Mouse (Mus musculus): ENCODE data around the gene Prdx1. TPM values are rescaled to one million over a fixed set of nuclear protein-coding genes. Genes with fewer than 3 reads are reported as not detected.
"Not testable (repeated sequence)": the region's sequence is repeated elsewhere in the genome, so short reads cannot be mapped to it uniquely, and the experiment has no call there.

Prdx1 gene
- total RNA-seq, 2 experiments from 2014 or later, result 392 to 403 TPM

DNA sequence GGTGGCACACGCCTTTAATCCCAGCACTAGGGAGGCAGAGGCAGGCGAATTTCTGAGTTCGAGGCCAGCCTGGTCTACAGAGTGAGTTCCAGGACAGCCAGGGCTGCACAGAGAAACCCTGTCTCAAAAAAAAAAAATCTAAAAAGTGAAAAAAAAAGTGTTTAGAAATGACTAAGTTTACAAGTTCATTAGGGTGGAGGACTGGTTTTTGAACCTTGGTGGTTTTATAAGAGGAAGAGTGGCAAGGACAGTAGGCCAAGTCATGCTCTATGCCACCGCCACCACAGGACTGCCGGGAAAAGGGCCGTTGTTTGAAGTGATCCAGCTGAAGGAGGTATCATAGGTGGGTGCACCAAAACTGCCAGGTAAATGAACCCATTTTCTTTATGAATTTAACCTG lies 10.6 kb upstream of the Prdx1 start:
- DNase-seq; intact Hi-C loops (cut with DNase I): not testable (repeated sequence)

DNA sequence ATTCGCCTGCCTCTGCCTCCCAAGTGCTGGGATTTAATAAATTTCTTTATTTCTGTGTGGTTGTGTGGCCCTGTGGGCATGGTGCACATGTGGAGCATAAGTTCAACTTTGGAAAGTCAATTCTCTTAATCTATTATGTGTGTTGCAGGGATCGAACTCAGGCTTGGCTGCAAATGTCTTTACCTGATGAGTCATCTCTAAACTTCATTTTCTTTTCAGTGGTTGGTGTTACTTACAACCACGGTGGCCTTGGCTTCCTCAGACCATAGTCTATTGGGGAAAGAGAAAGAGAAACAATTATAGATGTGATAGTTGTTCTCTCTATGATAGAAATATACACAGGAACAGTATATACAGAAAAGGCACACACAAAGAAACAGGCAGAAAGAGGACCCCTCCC lies 9.3 kb upstream of the Prdx1 start:
- DNase-seq, result no peak
- intact Hi-C loops (cut with DNase I), result no loop called here

- DNase-seq, result no peak
- intact Hi-C loops (cut with DNase I), result no loop called here
These were observed 7.5 kb upstream of the Prdx1 start for GRCm38 (mm10) chr4:116677808-116678207.

DNA sequence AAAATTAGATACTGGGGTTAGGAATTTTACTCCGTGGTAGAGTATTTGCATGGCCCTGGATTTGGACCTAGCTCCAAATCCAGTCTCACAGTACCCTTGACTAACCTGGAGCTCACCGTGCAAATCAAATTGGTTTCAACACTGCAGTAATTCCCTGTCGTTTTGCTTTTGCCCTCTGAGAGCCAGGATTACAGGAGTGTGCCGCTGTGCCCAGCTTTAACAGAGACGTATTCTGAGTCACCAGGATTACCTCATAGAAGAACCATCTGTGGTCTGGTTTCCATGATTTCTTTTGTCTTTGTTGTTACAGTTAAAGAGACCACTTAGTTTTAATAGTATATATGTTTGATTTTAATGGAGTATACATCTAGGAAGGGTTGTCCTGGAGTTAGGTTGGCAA lies 6.2 kb upstream of the Prdx1 start:
- intact Hi-C loops (cut with DNase I), result no loop called here

GRCm38 (mm10) chr4:116680521-116680920 lies 4.8 kb upstream of the Prdx1 start:
- DNase-seq; intact Hi-C loops (cut with DNase I): not testable (repeated sequence)

More for the DNA sequence above, 6.2 kb upstream of the Prdx1 start:
- DNase-seq, result no peak

- intact Hi-C loops (cut with DNase I), result no loop called here
- DNase-seq, result no peak
These were observed 1.4 kb upstream of the Prdx1 start for GRCm38 (mm10) chr4:116683957-116684356.

DNA sequence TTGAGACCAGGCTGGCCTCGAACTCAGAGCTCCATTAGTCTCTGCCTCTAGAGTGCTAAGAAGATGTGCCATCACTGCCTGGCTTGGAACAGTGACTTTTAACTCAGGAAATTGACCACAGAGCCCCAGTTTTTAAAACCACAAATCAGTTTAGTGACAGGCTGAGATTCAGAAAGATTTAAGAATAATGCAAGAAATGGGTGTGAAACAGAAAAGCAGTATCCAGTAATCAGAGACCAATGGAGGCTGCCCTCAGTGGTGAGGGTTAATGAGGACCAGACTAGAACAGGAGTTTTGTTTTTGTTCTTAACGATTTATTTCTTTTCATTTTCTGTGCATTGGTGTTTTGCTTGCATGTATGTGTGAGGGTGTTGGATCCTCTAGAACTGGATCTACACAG lies 679 bp upstream of the Prdx1 start:
- DNase-seq, result no peak
- intact Hi-C loops (cut with DNase I), result loop anchor here (5.0 kb wide), 2 partner anchors 32 to 127 kb away; partner anchors contain the start of genes Akr1a1, Gpbp1l1 and Tmem69

GRCm38 (mm10) chr4:116687041-116687440 lies 1.7 kb downstream of the Prdx1 start:
- intact Hi-C loops (cut with DNase I), result loop anchor here (5.0 kb wide), 2 partner anchors 35 to 130 kb away; partner anchors contain the start of genes Akr1a1, Gpbp1l1 and Tmem69
- no peak for DNase-seq

- intact Hi-C loops (cut with DNase I), result loop anchor here (5.0 kb wide), 2 partner anchors 37 to 132 kb away; partner anchors contain the start of genes Akr1a1, Gpbp1l1 and Tmem69
- DNase-seq, result no peak
These were observed 4.0 kb downstream of the Prdx1 start for GRCm38 (mm10) chr4:116689309-116689876.

DNA sequence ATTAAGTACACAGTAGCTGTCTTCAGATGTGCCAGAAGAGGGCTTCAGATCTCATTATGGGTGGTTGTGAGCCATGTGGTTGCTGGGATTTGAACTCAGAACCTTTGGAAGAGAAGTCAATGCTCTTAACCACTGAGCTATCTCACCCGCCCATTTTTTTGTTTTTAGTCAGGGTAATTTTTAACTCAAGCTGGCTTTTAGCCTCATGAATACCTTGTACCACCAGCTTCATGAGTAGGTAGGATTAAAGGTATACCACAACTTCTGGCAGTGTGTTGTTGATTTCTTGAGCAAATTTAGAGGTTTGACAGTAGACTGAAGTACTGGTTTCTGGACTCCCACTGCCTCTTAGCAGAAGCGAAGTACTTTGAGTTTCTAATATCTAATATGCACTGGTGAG lies 6.8 kb downstream of the Prdx1 start:
- intact Hi-C loops (cut with DNase I), result no loop called here
- no peak for DNase-seq

- no peak for DNase-seq
- intact Hi-C loops (cut with DNase I), result no loop called here
These were observed 8.4 kb downstream of the Prdx1 start for GRCm38 (mm10) chr4:116693785-116694184.

DNA sequence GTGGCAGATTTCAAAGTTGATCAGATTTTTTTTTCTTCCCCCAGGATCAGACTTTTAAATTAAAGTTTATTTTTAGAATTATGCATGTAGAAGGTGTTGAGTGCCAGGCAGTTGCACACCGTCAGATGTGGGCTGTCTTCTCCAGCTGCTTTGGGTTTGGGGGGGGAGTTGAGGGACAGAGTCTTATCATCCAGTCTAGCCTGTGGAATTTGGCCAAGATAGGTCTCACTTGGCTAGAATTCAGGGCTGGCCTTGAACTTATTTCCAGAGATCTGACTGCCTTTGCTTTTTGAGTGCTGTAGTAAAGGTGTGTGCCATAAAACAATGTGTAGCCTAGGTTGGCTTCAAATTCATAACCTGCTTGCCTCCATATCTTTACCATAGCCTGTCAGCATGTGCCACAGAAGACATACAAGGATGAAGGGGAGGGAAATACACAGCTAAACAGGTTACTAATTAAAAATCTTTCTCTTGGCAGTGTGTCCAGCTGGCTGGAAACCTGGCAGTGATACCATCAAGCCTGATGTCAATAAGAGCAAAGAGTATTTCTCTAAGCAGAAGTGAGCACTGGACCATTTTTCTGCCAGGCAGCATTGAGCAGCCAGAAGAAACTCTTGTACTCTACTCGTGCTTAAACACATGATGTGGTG lies 13.5 kb downstream of the Prdx1 start:
- no peak for DNase-seq
- intact Hi-C loops (cut with DNase I), result no loop called here

- intact Hi-C loops (cut with DNase I), result loop anchor here (5.0 kb wide), 1 partner anchor 54 kb away; no protein-coding TSS in a partner anchor
- no peak for DNase-seq
These were observed 15.6 kb downstream of the Prdx1 start for GRCm38 (mm10) chr4:116700964-116701363.

- DNase-seq, result peak; percentile 71 to 84
- intact Hi-C loops (cut with DNase I), result loop anchor here (5.0 kb wide), 1 partner anchor 57 kb away; no protein-coding TSS in a partner anchor
These were observed 18.5 kb downstream of the Prdx1 start for GRCm38 (mm10) chr4:116703804-116704203.

DNA sequence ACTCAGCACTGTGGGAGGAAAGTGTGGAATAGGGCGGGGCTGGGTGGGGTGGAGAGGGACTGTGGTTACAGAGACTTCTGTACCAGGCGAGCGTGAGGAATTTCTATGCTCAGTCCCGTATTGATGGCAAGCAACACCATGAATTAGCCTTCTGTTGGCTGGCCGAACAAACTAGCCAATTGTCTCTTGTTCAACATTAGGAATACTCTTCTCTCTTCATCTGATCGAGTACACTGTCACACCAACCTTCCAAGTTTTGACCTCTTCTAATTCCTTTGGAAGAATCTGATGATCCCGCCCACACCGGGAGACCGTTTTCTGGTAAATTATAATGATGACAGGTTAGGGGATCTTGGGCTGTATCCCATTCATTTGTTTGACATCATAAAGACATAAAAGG lies 22.3 kb downstream of the Prdx1 start:
- no peak for DNase-seq
- intact Hi-C loops (cut with DNase I), result no loop called here

DNA sequence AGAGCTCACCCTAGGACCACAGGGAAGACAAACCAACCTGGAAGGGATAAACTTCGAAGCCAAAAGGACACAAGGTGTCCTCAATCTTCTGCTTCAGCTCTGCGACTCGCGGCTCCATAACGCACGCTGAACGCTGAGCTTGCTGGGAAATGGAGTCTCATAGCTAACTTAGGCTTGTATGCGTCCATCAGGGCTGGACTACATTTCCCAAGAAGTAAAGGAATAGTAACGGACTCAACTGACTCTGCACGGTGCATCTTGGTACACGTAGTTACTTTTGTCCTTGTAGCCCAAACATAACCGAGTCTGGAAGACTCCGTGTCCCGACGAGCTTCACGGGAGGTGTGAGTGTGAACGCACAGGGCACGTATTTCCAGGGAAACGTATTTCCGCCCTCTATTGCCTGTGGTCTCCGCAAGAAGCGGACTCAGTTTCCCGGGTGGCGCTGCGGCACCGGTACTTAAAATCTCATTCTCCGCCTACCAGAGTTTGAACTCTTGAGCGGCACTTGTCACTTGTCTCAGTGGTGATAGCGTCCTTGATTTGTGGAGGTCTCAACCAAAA lies 22.9 kb downstream of the Prdx1 start, which contains the start of the genes Mmachc and Ccdc163:
Mmachc (minus strand) TSS at position 206 of the 564 bp plus-strand sequence.
Ccdc163 (plus strand) TSS at position 309 of the 564 bp plus-strand sequence.
- DNase-seq, result peak; percentile 84 to 86
- intact Hi-C loops (cut with DNase I), result no loop called here

DNA sequence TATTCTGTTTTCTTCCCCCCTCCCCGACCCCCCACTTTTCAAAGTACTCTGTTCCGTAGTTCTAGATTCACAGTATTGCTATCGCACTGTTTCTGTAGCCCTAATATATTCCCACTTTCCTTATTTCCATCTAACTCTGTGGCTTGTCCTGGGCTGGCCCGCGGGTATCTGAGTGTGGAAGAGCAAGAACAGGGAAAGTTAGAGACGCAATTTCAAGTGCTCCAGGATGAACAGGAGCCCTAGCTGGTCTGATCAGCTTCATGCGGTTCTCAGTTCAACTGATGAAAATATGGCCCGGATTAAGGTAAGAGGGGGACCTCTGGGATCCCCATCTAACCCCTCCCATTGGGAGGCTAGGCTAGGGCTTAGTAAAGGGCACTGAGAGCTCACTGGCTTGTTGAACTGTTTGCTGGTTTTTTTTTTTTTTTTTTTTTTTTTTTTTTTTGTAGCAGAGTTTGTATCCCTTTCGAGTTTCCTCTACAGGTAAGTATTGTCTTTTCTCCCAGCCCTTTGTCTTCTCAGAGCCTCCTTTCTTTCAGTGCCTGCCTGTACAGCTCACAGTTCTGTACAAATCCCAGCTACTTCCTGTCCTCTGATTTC lies 23.5 kb downstream of the Prdx1 start:
- no peak for DNase-seq
- intact Hi-C loops (cut with DNase I), result no loop called here

DNA sequence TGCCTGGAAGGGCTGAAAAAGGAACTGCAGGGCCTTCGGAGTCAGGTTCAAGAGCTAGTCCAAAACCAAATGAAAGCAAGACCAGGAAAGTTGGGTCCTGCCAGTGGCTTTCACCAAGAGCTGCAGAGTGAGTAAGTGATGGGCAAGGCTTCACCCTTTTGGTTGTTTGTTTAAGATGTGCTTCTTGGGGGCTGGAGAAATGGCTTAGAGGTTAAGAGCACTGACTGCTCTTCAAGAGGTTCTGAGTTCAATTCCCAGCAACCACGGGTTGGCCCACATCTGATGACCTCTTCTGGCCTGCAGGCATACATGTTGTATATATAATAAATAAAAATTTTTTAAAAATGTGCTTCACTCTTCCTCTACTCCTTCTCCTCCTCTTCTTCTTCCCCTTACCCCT lies 24.8 kb downstream of the Prdx1 start:
- DNase-seq, result no peak
- intact Hi-C loops (cut with DNase I), result loop anchor here (10.0 kb wide), 1 partner anchor 415 kb away; the partner anchor contains the start of genes Btbd19 and Tctex1d4

GRCm38 (mm10) chr4:116712536-116712935 lies 27.2 kb downstream of the Prdx1 start:
- no peak for DNase-seq
- intact Hi-C loops (cut with DNase I), result loop anchor here (10.0 kb wide), 1 partner anchor 412 kb away; the partner anchor contains the start of genes Btbd19 and Tctex1d4

- DNase-seq, result peak; percentile 70 to 79
- intact Hi-C loops (cut with DNase I), result loop anchor here (1.0 to 10.0 kb wide), 2 partner anchors 69 to 405 kb away; partner anchors contain the start of genes Btbd19 and Tctex1d4
These were observed 34.1 kb downstream of the Prdx1 start for GRCm38 (mm10) chr4:116719396-116719795.

Data from heart, postnatal 14 days (tissue).